In the genomic region with DNA sequence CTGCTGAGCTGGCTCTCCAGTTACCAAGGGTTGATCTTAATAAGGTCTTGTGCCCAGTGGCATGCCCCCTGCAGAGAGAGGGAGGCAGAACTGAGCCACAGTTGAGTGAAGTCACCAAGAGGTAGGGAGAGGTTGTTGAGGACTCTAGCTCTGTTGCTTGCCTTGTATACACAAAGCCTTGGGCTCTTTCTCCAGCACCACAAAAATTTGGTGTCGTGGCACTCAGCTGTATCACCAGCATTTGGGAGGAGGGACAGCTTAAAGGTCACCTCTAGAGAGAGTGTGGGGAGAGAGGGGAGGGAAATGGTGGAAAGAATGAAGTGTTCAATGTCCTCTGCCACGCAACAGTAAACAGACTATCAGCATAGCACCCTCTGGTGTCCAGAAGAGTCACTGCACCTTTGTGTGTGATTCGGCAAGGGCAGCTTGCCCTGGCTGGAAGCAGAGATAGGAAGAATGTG, we compare ENCODE assay signal across 9 mouse cellular contexts. TPM values are rescaled to one million over a fixed set of nuclear protein-coding genes. Genes with fewer than 3 reads are reported as not detected.
A peak's percentile ranks its signal among the peaks of the same experiment; 100 is the strongest.
DNase-seq lines count a peak whose midpoint lies in the region; ATAC-seq and TF ChIP-seq lines count a peak whose summit lies in the region.
"Had no signal": no experiment of that assay in that cellular context is flagged by ENCODE, and none has a peak within 500 bp of the region (broad histone marks: within the 10 kb centered on the region; RNA-seq: fewer than 3 reads in every experiment).

No protein-coding gene starts in this region.

- H3K4me3 ChIP-seq in hindbrain, postnatal 0 days (ENCODE audit: low read length) = no peak overlapping the region
- H3K4me3 ChIP-seq: myocyte had no signal

- H3K9ac ChIP-seq in hindbrain, postnatal 0 days (replicated peaks; ENCODE audit: low read length) = no peak overlapping the region

- no peak overlapping the region for H3K27ac ChIP-seq in hindbrain, postnatal 0 days

- H3K4me1 ChIP-seq in hindbrain, postnatal 0 days (ENCODE audit: insufficient read depth, low read length) = no peaks in the 10 kb centered on the region

- H3K36me3 ChIP-seq in hindbrain, postnatal 0 days (ENCODE audit: insufficient read depth, low read length) = no peaks in the 10 kb centered on the region

- peak; percentile 94 for TF ChIP-seq CTCF in hindbrain, postnatal 0 days (IDR thresholded peaks at IDR 0.05; ENCODE audit: low read depth)

- peak; percentile 89 for ATAC-seq in hindbrain, postnatal 0 days
- ATAC-seq in megakaryocyte, adult 5-6 weeks (ENCODE audit: poor library complexity, severe bottlenecking) = peak; percentile 95

- no peaks in the 10 kb centered on the region for H3K27me3 ChIP-seq in hindbrain, postnatal 0 days (ENCODE audit: insufficient read depth, low read length)

- H3K4me2 ChIP-seq in hindbrain, postnatal 0 days (ENCODE audit: low read depth, low read length) = no peak overlapping the region

- DNase-seq in R1 (ENCODE audit: low read depth, low spot score) = peak; percentile 79
- DNase-seq in cerebellum, postnatal 25 days = peak; percentile 75 to 86
- peak; percentile 60 to 61 for DNase-seq in gastrocnemius, adult 8-10 months (ENCODE audit: low spot score in 2 of 2)
- peak; percentile 85 for DNase-seq in hindbrain, postnatal 0 days (ENCODE audit: low spot score)
- peak; percentile 77 for DNase-seq in left cerebral cortex, adult 18-20 months (ENCODE audit: low spot score in 2 of 2)
- peak; percentile 72 for DNase-seq in right cerebral cortex, adult 18-20 months
- peak; percentile 62 for DNase-seq in urinary bladder, postnatal 25 days (ENCODE audit: low spot score)

- WGBS in hindbrain, postnatal 0 days = 2% methylated on average over 3 of the region's 3 CpGs

- H3K9me3 ChIP-seq in hindbrain, postnatal 0 days (ENCODE audit: low read length) = no peaks in the 10 kb centered on the region

RNA-seq across cellular contexts. Expression of a gene that starts 9.2 kb away (rescaled TPM):
- 10 to 100 TPM; 63.0 to 69.8 (median 66.5) TPM for total RNA-seq in gastrocnemius, adult 8-10 months (2022)
- total RNA-seq in hindbrain, postnatal 0 days (2014; rRNA removed) = 24.1 and 26.7 TPM in 2 replicates
- 26.8 and 28.2 TPM in 2 replicates for polyA plus RNA-seq in hindbrain, postnatal 0 days (2015; fragmentation: Nextera tagmentation; extraction: Ambion mirVana)
- total RNA-seq in left cerebral cortex, adult 18-20 months (2021) = 10 to 100 TPM; 19.4 to 20.4 TPM
- total RNA-seq in megakaryocyte, adult 5-6 weeks (2015) = 26.3 and 27.8 TPM in 2 replicates
- 34.9 and 36.1 TPM in 2 replicates for total RNA-seq in megakaryocyte, adult 5-6 weeks (2017)

RNA-seq across cellular contexts. Expression of a gene that starts 54.5 kb away (rescaled TPM):
- total RNA-seq in gastrocnemius, adult 8-10 months (2022) = under 1 TPM in 3 of 4 experiments, not detected in 1; 0.07 to 0.24 (median 0.18) TPM
- 0.16 TPM in 1 of 2 replicates, not detected in the other for total RNA-seq in hindbrain, postnatal 0 days (2014; rRNA removed)
- 0.05 TPM in 1 of 2 replicates, not detected in the other for polyA plus RNA-seq in hindbrain, postnatal 0 days (2015; fragmentation: Nextera tagmentation; extraction: Ambion mirVana)
- not detected for total RNA-seq in left cerebral cortex, adult 18-20 months (2021)
- not detected in 2 replicates for total RNA-seq in megakaryocyte, adult 5-6 weeks (2015)
- total RNA-seq in megakaryocyte, adult 5-6 weeks (2017) = not detected in 2 replicates

RNA-seq across cellular contexts. Expression of a gene that starts 55.0 kb away (rescaled TPM):
- not detected for total RNA-seq in gastrocnemius, adult 8-10 months (2022)
- total RNA-seq in hindbrain, postnatal 0 days (2014; rRNA removed) = 0.37 and 0.93 TPM in 2 replicates
- 0.38 and 0.73 TPM in 2 replicates for polyA plus RNA-seq in hindbrain, postnatal 0 days (2015; fragmentation: Nextera tagmentation; extraction: Ambion mirVana)
- not detected for total RNA-seq in left cerebral cortex, adult 18-20 months (2021)
- total RNA-seq in megakaryocyte, adult 5-6 weeks (2015) = not detected in 2 replicates
- total RNA-seq in megakaryocyte, adult 5-6 weeks (2017) = not detected in 2 replicates
- polyA plus RNA-seq: myocyte had no signal

RNA-seq across cellular contexts. Expression of a gene that starts 57.6 kb away (rescaled TPM):
- total RNA-seq in gastrocnemius, adult 8-10 months (2022) = not detected
- not detected in 2 replicates for total RNA-seq in hindbrain, postnatal 0 days (2014; rRNA removed)
- not detected in 2 replicates for polyA plus RNA-seq in hindbrain, postnatal 0 days (2015; fragmentation: Nextera tagmentation; extraction: Ambion mirVana)
- total RNA-seq in left cerebral cortex, adult 18-20 months (2021) = not detected
- total RNA-seq in megakaryocyte, adult 5-6 weeks (2015) = not detected in 2 replicates
- not detected in 2 replicates for total RNA-seq in megakaryocyte, adult 5-6 weeks (2017)
- polyA plus RNA-seq: myocyte had no signal

RNA-seq across cellular contexts. Expression of a gene that starts 57.7 kb away (rescaled TPM):
- total RNA-seq in gastrocnemius, adult 8-10 months (2022) = not detected
- total RNA-seq in hindbrain, postnatal 0 days (2014; rRNA removed) = not detected in 2 replicates
- polyA plus RNA-seq in hindbrain, postnatal 0 days (2015; fragmentation: Nextera tagmentation; extraction: Ambion mirVana) = 0.09 and 0.19 TPM in 2 replicates
- total RNA-seq in left cerebral cortex, adult 18-20 months (2021) = under 1 TPM in 1 of 2 experiments, not detected in 1; 0.14 TPM
- total RNA-seq in megakaryocyte, adult 5-6 weeks (2015) = not detected in 2 replicates
- total RNA-seq in megakaryocyte, adult 5-6 weeks (2017) = not detected in 2 replicates
